Mouse (Mus musculus): Measurements from ENCODE around the gene Ndufa6. TPM values are rescaled to one million over a fixed set of nuclear protein-coding genes. Genes with fewer than 3 reads are reported as not detected.

Gene Ndufa6
- polyA plus RNA-seq, 1 experiment from 2014 or later, result 290 TPM

GRCm38 (mm10) chr15:82319613-82320012 lies 34.5 kb downstream of the Ndufa6 start:
- no peak overlapping the region for H3K4me3 ChIP-seq (ENCODE audit: low read depth, low read length)
- no peaks in the 10 kb centered on the region for H3K36me3 ChIP-seq (ENCODE audit: control insufficient read depth, insufficient read depth, low read length)
- no peak overlapping the region for H3K27ac ChIP-seq (ENCODE audit: low read depth, low read length)
- H3K27me3 ChIP-seq (ENCODE audit: control insufficient read depth, insufficient read depth, low read length), result no peaks in the 10 kb centered on the region
- H3K9ac ChIP-seq (ENCODE audit: low read length), result no peak overlapping the region
- ATAC-seq (ENCODE audit: low FRiP score) (no peak), DNase-seq (ENCODE audit: low spot score, missing footprints) (no peak)
- no peaks in the 10 kb centered on the region for H3K4me1 ChIP-seq (ENCODE audit: control insufficient read depth, insufficient read depth, low read length)
- 86% methylated on average over 1 of the region's 1 CpGs for WGBS
- H3K4me2 ChIP-seq, result no peak overlapping the region
- H3K9me3 ChIP-seq (ENCODE audit: control insufficient read depth, low read length), result no peaks in the 10 kb centered on the region

- ATAC-seq (ENCODE audit: low FRiP score) (no peak), DNase-seq (ENCODE audit: low spot score, missing footprints) (no peak)
- 82% methylated on average over 6 of the region's 6 CpGs for WGBS
- H3K36me3 ChIP-seq (ENCODE audit: control insufficient read depth, insufficient read depth, low read length), result no peaks in the 10 kb centered on the region
- no peaks in the 10 kb centered on the region for H3K9me3 ChIP-seq (ENCODE audit: control insufficient read depth, low read length)
- no peaks in the 10 kb centered on the region for H3K27me3 ChIP-seq (ENCODE audit: control insufficient read depth, insufficient read depth, low read length)
- H3K4me3 ChIP-seq (ENCODE audit: low read depth, low read length), result no peak overlapping the region
- no peak overlapping the region for H3K9ac ChIP-seq (ENCODE audit: low read length)
- H3K4me1 ChIP-seq (ENCODE audit: control insufficient read depth, insufficient read depth, low read length), result no peaks in the 10 kb centered on the region
- no peak overlapping the region for H3K27ac ChIP-seq (ENCODE audit: low read depth, low read length)
- H3K4me2 ChIP-seq, result no peak overlapping the region
Observed at GRCm38 (mm10) chr15:82317839-82318238, 36.3 kb downstream of the Ndufa6 start.

- no peak overlapping the region for H3K27ac ChIP-seq (ENCODE audit: low read depth, low read length)
- no peak overlapping the region for H3K4me2 ChIP-seq
- H3K27me3 ChIP-seq (ENCODE audit: control insufficient read depth, insufficient read depth, low read length), result no peaks in the 10 kb centered on the region
- no peak for DNase-seq (ENCODE audit: low spot score, missing footprints)
- no peaks in the 10 kb centered on the region for H3K9me3 ChIP-seq (ENCODE audit: control insufficient read depth, low read length)
- no peak overlapping the region for H3K9ac ChIP-seq (ENCODE audit: low read length)
- ATAC-seq (ENCODE audit: low FRiP score), result no peak
- no peaks in the 10 kb centered on the region for H3K4me1 ChIP-seq (ENCODE audit: control insufficient read depth, insufficient read depth, low read length)
- H3K36me3 ChIP-seq (ENCODE audit: control insufficient read depth, insufficient read depth, low read length), result no peaks in the 10 kb centered on the region
- WGBS, result 83% methylated on average over 3 of the region's 3 CpGs
- H3K4me3 ChIP-seq (ENCODE audit: low read depth, low read length), result no peak overlapping the region
Observed at GRCm38 (mm10) chr15:82308416-82308815, 45.7 kb downstream of the Ndufa6 start.

- 70% methylated on average over 3 of the region's 3 CpGs for whole genome bisulfite sequencing
- Histone ChIP-seq H3K9ac (ENCODE audit: low read length) (no peak overlapping the region), H3K9me3 (ENCODE audit: control insufficient read depth, low read length) (no peaks in the 10 kb centered on the region), H3K4me2 (no peak overlapping the region), H3K4me1 (ENCODE audit: control insufficient read depth, insufficient read depth, low read length) (no peaks in the 10 kb centered on the region), H3K36me3 (ENCODE audit: control insufficient read depth, insufficient read depth, low read length) (no peaks in the 10 kb centered on the region), H3K27ac (ENCODE audit: low read depth, low read length) (no peak overlapping the region), H3K4me3 (ENCODE audit: low read depth, low read length) (no peak overlapping the region), H3K27me3 (ENCODE audit: control insufficient read depth, insufficient read depth, low read length) (no peaks in the 10 kb centered on the region)
- DNase-seq (ENCODE audit: low spot score, missing footprints) (no peak), ATAC-seq (ENCODE audit: low FRiP score) (peak; percentile 35; the same call in 1 of the 2 replicates)
Observed at GRCm38 (mm10) chr15:82307107-82307506, 47.0 kb downstream of the Ndufa6 start.

Small RNAs within 50 kb of the gene (microRNA-seq; reads per million reads assigned to microRNA genes)
- gene Mir7684, result not detected

Other genes with a start within 250 kb of the Ndufa6 start
- 17.2 and 18.5 TPM in 2 replicates for gene Ccdc134, start 226.4 kb downstream of the Ndufa6 start, polyA plus RNA-seq (2014; fragmentation: Nextera tagmentation; extraction: Ambion mirVana)
- 148 and 170 TPM in 2 replicates for gene Srebf2, start 207.1 kb downstream of the Ndufa6 start, polyA plus RNA-seq (2014; fragmentation: Nextera tagmentation; extraction: Ambion mirVana)
- gene Shisa8, start 141.5 kb downstream of the Ndufa6 start, polyA plus RNA-seq (2014; fragmentation: Nextera tagmentation; extraction: Ambion mirVana), result 0.14 and 0.57 TPM in 2 replicates
- 0.07 and 0.17 TPM in 2 replicates for gene Tnfrsf13c, start 130.0 kb downstream of the Ndufa6 start, polyA plus RNA-seq (2014; fragmentation: Nextera tagmentation; extraction: Ambion mirVana)
- 79.2 and 89.1 TPM in 2 replicates for gene Cenpm, start 109.6 kb downstream of the Ndufa6 start, polyA plus RNA-seq (2014; fragmentation: Nextera tagmentation; extraction: Ambion mirVana)
- 1.0 and 1.4 TPM in 2 replicates for gene 1500009C09Rik, start 101.9 kb downstream of the Ndufa6 start, polyA plus RNA-seq (2014; fragmentation: Nextera tagmentation; extraction: Ambion mirVana)
- 163 and 169 TPM in 2 replicates for gene Sept3, start 79.4 kb downstream of the Ndufa6 start, polyA plus RNA-seq (2014; fragmentation: Nextera tagmentation; extraction: Ambion mirVana)
- gene Wbp2nl, start 55.4 kb downstream of the Ndufa6 start, polyA plus RNA-seq (2014; fragmentation: Nextera tagmentation; extraction: Ambion mirVana), result 0.11 TPM in 1 of 2 replicates, not detected in the other
- 20.6 and 21.6 TPM in 2 replicates for gene Naga, start 15.4 kb downstream of the Ndufa6 start, polyA plus RNA-seq (2014; fragmentation: Nextera tagmentation; extraction: Ambion mirVana)
- gene Pheta2, start 15.4 kb downstream of the Ndufa6 start, polyA plus RNA-seq (2014; fragmentation: Nextera tagmentation; extraction: Ambion mirVana), result 3.4 and 4.3 TPM in 2 replicates
- gene Smdt1, start 15.4 kb downstream of the Ndufa6 start, polyA plus RNA-seq (2014; fragmentation: Nextera tagmentation; extraction: Ambion mirVana), result 253 and 268 TPM in 2 replicates
- 1.7 and 1.9 TPM in 2 replicates for gene Cyp2d22, start 25.9 kb upstream of the Ndufa6 start, polyA plus RNA-seq (2014; fragmentation: Nextera tagmentation; extraction: Ambion mirVana)
- gene Cyp2d11, start 39.7 kb upstream of the Ndufa6 start, polyA plus RNA-seq (2014; fragmentation: Nextera tagmentation; extraction: Ambion mirVana), result not detected in 2 replicates
- gene Cyp2d10, start 52.9 kb upstream of the Ndufa6 start, polyA plus RNA-seq (2014; fragmentation: Nextera tagmentation; extraction: Ambion mirVana), result not detected in 2 replicates
- gene Cyp2d9, start 79.1 kb upstream of the Ndufa6 start, polyA plus RNA-seq (2014; fragmentation: Nextera tagmentation; extraction: Ambion mirVana), result not detected in 2 replicates
- gene Cyp2d12, start 200.8 kb upstream of the Ndufa6 start, polyA plus RNA-seq (2014; fragmentation: Nextera tagmentation; extraction: Ambion mirVana), result not detected in 2 replicates

Measured in midbrain, embryonic 11.5 days (tissue).